Mouse (Mus musculus) monocyte, adult 5-6 weeks (primary cell): Measurements from ENCODE around the gene Slc9a9. TPM values are rescaled to one million over a fixed set of nuclear protein-coding genes. Genes with fewer than 3 reads are reported as not detected.

Source experiments
- ATAC-seq: fragments of 153-309, 156-312 bp; replicated peaks from 2 replicates; pipeline ENCODE4 v1.8.0; 2017; ENCODE audit warnings: mild to moderate bottlenecking; ENCODE audit not compliant: low TSS enrichment, insufficient number of reproducible peaks, severe bottlenecking, poor library complexity, low FRiP score
- total RNA-seq: library from RNA; stranded (forward); fragments of 200-1000, 200-491, 200-594 nt; gene quantifications from 3 replicates; pipeline ENCODE4 v1.2.3, GENCODE M21; 2017

The Slc9a9 gene
- total RNA-seq, 1 experiment from 2014 or later = 49.1 TPM

DNA sequence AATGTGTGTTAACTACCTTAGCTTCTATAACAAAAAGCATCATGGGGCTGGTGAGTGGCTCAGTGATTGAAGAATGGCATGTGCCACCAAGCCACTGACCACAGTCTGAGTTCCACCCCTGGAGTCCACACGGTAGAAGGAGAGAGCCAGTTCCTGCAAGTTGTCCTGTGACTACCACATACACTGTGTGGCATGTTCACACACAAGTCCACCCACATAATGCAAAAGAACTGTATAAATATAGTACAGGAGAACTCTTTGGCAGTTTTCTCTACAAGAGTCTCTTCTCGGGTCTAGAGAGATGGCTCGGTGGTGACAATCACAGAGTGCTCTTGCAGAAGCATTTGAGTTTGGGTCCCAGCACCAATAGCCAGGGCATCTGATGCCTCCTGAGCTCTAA, 212.8 kb downstream of the Slc9a9 start:
- no peak for ATAC-seq

DNA sequence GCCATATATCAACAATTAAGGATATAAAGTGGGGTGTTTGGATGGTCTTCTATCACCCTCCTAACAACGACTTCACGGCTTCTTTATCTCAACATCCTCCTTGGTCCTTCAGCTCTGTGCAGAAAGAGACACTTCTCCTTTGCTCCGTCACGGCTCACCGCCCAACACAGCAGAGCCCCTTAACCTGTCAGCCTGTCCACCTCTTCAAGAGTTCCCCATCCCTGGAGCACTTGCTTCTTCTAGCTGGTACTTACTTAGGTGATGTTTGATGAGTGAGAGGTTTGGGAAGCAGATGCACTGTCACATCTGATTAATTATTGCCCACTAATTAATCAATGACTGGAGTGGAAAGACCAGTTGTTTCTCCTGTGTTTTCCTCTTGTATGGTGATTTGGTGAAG, 213.7 kb downstream of the Slc9a9 start:
- ATAC-seq = no peak

DNA sequence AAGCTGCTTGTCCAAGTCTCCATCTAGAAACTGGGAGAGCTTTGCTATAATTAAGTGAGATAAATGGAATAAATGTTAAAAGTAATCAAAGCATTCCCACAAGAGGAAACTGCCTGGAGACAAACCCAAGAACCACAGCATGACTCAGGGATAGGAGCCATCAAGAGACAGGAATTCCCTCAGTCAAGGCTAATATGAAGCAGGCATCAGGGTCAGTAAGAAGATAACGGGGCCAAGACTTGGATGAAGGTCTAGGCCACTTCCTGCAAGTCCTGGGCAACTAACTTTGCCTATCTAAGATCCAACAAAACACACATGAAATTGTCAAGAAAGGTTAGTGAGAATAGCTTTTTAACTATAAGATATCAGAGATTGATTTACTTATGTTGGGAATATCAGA, 215.4 kb downstream of the Slc9a9 start:
- no peak for ATAC-seq

DNA sequence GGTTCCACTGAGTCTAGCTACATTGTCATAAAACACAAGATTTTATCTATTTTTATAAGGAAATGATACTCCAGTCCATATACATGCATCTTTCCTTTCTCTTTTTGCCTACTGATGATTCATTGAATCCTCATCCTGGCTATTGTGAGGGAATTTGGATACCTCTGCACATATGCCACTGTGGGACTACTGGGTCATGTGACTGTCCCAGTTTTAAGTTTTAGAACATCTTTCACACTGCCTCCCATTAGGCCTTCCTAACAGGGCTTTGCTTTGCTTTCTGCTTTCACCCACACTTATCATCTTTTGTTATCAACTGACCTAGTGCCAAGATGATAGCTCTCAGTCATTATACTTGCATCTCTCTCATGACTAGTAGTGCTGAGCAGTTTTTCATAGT, 219.9 kb downstream of the Slc9a9 start:
- ATAC-seq = no peak

DNA sequence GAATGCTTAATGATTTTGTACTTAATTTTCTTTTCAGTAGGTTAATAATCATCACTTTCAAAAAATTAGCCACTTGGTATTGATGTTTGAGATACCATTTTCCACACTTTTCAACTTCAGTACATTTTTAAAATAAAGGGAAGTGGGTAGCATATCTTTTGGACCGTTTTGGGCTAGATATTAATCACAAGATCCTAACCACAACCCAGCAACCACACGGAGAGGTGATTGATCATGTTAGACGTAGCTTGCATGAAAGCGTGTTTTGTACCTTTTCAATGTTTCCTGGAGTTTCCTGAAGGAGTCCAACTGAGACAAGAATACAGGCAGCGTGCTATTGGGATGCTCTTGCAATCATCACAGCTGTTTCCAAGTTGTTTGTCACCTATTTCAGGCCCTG, 226.2 kb downstream of the Slc9a9 start:
- no peak for ATAC-seq

DNA sequence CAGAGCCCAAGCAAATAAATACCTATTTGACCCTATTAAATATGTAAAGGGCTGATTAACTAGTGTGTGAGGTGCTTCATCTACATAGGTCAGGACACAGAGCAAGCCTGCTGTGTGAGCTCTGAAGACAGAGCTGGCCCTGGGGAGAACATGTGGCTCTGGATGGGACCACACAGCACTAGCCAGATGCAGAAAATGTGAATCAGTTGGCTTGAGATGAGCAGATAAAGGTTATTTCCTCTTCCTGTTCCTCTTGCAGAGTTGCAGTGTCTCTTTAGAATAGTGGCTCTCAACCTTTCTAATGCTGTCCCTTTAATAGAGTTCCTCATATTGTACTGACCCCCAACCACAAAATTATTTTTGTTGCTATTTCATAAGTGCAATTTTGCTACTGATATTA, 234.5 kb downstream of the Slc9a9 start:
- ATAC-seq = no peak

DNA sequence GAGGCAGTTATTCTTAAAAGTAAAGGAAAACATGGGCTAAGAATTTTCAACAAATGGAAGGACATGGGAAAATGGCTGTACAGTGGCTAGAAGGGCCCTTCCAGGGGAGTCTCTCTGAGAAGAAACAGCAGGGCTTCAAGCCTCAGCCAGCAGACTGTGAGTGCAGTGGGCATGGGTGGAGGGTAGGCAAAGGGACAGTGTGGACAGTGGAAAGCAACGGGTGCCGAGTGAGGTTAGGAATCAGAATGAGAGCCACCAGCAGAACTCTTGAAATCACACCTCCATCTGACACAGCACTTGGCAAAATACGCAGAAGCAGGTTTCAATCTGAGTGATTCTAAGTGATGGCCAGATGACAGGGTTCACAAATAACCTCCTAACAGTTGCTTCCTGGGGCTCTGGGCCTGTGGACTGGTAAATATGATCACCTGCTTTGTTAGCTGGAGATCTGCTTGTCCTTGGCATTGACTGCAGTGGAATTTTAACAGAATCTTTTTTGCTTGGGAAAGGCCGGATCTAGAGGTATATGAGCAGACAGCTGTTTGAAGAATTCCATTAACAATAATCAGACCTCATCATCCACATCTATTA, 237.4 kb downstream of the Slc9a9 start:
- ATAC-seq = no peak

DNA sequence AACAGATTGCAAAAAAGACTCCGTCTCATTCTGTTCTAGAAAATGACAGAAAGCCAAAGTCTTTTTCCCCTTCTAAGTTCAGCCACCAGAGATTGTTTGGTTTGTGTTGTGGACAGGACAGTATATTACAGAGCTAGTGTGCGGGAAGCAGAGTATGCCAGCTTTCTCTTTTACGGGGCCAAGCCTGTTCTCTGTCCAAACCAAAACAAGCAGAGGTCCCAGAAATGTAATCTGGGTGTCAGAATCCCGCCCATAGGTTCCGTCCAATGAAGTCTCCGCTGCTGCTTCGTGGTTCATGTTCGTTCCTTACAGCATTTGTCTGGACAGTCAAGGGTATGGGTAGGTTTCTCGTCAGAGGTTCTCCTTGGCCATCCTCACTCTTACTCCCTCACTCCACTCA, 242.4 kb downstream of the Slc9a9 start:
- ATAC-seq = no peak

DNA sequence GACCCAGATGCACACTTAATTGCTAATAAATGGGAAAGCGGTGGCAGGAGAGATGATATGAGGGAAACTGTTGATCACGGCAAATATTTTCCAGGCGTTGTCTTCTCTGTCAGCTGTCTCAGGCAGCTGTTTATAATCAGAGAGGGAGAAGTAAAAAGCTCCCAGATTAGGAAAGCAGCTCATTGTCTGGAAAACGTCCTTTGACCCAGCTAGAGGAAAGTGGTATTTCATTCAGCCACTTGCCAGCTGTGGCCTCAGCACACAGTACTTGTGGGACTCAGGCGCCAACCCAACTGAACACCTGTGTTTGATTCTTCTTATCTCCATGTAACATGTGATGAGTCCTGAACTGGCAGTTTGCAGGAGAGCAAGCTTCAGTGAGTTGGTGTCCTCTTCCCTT, 252.4 kb downstream of the Slc9a9 start:
- no peak for ATAC-seq

DNA sequence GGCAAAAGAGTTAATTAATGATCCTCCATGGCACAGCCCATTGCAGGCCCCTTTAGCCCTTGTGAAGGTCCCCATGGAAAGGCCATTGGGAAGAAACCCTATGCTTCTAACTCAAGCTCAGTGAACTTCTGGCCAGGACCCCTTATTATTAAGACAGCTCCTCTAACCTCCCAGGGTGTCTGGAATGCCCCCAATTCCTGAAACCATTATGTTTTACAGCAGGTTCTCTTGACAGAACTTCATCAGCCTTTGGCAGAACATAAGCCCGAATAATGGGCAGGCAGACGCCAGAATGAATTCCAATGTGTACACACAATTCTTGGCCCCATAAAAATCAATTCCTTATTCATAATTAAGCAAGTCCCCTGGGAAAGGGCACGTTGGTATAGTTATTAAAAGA, 256.1 kb downstream of the Slc9a9 start:
- no peak for ATAC-seq

DNA sequence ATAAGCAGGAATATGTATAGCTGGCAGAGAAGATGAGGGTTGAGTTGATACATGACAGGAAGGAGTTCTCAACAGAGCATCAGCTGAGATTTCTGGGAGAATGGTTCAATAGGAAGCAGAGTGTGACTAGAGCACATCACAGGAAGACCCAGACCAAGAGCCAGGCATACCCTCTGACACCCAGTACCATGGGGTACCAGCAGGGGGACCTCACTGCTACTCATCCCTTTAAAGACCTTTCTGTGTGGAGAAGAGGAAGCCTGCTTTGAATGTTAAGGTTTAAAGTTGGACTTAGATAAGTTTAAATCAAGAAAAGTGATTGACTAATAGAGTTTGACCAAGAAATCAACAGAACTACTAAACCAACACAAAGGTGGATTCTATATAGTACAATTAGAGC, 257.4 kb downstream of the Slc9a9 start:
- ATAC-seq = no peak

DNA sequence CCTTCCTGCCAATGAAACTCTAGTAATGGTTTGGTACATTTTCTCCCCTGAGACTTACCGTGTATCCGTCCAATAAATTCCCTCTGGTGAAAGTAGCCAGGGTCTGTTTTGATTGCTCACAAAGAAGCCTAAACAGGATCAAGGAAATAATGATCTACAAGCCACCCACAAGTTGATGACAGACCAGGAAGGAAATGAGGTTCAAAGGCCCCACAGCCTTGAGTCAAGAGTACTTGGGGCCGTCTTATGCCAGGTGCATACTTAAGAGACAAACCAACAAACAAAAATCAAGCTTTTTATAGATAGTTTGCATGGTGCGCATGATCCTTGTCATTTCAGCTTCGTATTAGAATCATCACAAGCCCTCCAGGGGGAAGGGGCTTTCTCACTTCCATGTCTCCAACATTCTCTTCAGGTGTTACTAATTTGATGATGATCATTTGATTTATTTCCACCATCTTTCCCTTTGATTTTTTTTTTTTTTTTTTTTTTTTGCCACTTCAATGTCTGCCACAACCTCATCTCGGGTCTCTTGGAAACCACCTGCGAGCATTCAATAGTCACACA, 275.9 kb downstream of the Slc9a9 start:
- no peak for ATAC-seq

DNA sequence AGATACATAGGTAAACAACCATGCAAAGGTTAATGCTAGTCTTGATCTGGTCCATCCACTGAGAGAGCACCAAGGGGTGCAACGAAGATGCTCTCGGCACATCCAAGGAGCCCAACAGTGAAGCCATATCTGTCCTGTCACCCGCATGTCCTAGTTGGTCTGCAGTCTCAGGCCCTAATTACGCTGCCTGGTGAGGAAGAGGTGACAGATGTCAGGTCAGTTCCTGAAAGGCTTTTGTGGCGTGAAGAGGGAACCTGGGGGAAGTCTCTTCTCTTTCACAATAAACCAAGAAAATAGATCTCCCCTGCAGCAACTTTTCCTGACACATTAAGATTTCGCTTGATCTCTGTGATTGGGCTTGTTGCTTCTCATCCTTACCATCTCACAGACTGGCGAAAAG, 277.5 kb downstream of the Slc9a9 start:
- no peak for ATAC-seq

DNA sequence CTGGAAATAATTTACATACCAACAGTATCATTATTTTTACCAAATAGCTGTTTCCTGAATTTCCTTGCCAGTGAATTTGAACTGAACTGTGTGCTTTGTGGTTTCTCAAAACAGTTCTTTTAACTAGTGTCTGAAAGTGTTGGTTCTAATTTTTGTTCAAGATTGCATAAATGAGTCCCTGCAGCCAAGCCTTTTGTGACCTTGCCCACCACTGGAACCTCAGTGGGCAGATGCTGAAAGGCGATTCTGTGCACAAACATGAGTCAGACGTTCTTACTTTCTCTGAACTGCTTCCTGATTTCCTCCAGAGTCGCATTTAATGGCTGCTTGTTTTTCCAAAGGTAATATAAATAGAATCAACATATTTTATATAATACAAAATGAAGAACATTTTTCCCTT, 281.0 kb downstream of the Slc9a9 start:
- no peak for ATAC-seq

DNA sequence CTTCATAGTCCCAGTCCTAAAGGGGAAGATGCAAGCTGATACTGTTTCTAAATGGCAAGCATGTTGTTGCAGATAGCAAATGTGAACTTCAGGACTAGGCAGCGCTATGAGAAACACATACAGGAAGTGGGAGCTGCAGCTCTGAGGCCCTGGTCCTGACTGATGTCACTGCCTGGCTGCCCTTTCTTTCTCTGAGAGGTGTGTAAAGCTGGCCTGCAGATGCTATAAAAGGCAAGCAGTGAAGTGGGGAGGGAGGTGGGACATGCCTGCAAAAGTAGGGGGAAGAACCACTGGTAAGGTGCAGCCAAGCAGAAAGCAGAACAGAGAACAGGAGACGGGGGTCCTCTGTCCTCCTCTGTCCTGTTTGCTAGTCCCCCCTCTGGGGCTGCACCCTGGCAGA, 285.9 kb downstream of the Slc9a9 start:
- ATAC-seq = no peak

DNA sequence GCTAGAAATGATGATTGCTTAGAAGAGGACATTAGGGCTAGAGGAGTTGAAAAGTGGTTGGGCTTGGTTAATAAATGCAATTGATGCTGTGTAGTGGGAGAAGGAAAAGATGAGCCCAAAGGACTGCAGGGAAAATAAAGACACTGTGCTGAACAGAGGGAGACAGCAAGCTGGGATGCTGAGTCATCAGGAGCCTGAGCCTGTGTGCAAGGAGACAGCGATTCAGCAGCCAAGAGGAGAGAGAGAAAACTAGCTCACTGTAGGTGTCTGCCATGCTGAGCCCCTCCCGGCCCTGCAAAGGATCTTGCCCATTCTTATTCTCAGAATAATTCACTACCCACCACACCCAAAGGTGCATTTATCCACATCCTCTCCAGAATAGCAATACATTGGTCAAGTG, 288.7 kb downstream of the Slc9a9 start:
- ATAC-seq = no peak

DNA sequence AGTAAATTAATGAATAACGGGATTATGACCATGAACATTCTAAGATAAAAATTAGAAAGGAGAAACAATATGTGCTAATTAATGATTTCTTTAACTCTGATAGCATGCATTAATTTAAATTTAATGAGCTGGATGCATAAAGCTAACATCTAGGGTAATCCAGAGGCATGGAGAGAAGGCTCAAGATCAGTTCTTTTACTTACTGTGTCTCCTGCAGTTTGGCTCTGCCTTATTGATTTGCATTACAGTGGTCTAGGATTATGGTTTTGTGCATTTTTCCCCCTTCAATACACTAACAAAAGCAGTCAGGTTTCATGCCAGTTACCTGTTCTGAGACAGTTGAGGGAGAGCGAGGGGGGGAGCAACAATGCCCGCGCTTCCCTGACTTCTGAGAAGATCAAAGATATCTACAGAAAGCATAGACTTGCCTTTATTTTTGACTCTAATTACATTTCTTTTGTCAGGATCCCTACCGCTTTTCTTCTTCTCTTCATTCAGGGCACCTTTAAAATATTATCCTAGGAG, 298.9 kb downstream of the Slc9a9 start:
- no peak for ATAC-seq

DNA sequence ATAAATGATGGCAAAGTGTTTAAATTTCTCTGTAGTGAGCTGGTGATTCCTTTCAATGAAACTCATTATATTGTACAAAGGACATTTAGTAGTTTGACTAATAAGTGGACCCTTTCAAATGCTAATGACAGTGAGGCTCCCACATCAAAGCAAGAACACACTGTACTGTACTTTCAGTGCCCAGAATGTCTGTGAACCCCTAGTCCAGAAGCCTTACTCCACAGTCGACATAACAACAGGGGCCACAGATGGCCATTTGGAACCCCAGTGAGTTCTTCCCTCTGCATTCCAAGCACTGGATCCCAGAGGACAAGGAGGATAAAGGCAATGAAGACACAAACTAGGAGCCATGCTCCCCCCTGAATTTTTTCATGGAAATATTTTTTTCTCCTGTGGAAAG, 299.4 kb downstream of the Slc9a9 start:
- no peak for ATAC-seq

DNA sequence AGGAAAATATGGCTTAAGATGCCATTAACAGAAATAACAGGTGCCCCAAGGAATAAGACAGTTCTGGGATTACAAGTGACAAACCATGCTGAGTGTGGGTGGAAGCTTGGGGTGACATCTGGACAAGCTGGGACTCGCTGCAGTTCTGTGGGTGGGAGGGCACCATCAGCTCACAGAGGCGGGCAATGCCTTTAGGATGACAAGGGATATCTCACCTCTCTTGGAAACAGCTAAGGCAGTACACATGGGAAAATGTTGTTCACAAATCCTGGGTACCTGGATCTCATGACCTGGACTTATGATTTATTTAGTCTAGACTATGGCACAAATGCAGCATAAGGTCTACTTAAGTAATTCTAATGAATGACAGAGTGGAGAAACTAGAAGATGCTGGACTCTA, 302.3 kb downstream of the Slc9a9 start:
- no peak for ATAC-seq

DNA sequence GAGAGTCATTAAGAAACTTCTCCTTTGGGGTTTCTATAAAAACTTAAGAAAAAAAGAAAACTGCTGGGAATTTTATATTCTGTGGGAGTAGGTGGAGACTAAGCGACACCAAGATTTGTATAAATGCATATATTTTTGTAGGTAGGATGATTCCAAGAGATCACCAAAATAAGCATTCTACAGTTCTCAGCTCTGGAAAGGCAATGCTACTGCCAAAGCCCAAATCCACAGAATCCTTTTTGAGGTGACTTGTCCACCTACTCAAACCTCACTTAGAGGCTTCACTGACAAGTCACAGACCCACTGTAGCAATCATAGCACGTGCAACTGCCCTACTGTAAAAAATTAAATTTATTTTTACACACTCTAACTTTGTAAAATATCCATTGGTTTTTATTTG, 303.0 kb downstream of the Slc9a9 start:
- no peak for ATAC-seq

DNA sequence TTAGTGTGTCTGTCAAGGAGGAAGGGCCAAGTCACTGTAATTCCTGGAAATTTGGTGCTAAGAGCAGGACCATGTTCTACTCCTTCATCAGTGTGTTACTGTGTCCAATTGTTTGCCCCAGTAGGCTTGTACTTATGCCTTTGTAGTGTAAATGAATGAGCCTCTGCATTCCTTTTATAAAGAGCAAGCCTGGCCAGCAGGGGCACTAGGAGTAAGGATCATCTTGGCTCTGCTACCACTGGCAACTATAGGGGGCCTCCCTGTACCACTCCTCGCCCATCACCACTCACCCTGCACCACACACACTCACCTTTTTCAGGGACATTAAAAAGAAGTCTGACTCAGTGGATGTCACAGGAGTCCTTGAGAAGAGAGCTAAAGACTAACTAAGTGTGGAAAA, 306.5 kb downstream of the Slc9a9 start:
- ATAC-seq = no peak
